ENCODE assay signal across 8 mouse cellular contexts in the genomic region with DNA sequence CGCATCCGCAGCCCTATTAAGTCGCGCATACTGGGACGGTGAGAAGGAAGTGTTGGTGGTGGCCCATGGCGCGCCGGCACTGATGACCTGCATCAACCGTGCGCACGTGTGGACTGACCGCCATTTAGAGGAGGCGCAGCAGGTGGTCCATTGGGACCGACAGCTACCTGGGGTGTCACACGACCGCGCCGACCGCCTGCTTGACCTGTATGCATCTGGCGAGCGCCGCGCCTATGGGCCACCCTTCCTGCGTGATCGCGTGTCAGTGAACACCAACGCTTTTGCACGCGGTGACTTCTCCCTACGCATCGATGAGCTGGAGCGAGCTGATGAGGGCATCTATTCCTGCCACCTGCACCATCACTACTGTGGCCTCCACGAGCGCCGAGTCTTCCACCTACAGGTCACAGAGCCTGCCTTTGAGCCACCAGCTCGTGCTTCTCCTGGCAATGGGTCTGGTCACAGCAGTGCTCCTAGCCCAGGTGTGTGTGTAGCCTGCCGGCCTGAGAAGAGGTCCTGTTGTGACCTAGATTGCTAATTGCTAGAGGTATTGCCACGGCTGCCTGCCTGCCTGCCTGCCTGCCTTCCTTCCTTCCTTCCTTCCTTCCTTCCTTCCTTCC. TPM values are rescaled to one million over a fixed set of nuclear protein-coding genes. Genes with fewer than 3 reads are reported as not detected.
DNase-seq lines count a peak whose midpoint lies in the region; ATAC-seq and TF ChIP-seq lines count a peak whose summit lies in the region.

No protein-coding gene starts in this region.

- H3K9ac ChIP-seq in intestine, postnatal 0 days (ENCODE audit: low read depth, low read length), result no peak overlapping the region
- H3K9ac ChIP-seq in neural tube, embryonic 14.5 days (replicated peaks; ENCODE audit: low read depth, low read length), result no peak overlapping the region

- H3K9me3 ChIP-seq in intestine, postnatal 0 days (ENCODE audit: control insufficient read depth), result no peaks in the 10 kb centered on the region
- no peaks in the 10 kb centered on the region for H3K9me3 ChIP-seq in neural tube, embryonic 14.5 days (ENCODE audit: control insufficient read depth, low read length)

- TF ChIP-seq POLR2A in cerebellum, adult 2 months (IDR thresholded peaks at IDR 0.05; ENCODE audit: borderline replicate concordance, insufficient read depth, low read length), result no peak

- TF ChIP-seq CTCF in cerebellum, adult 2 months (IDR thresholded peaks at IDR 0.05; ENCODE audit: borderline replicate concordance, insufficient read depth, low read depth, low read length), result no peak
- TF ChIP-seq CTCF in intestine, postnatal 0 days (IDR thresholded peaks at IDR 0.05; ENCODE audit: low read depth), result no peak

- peaks cover 9% of the 10 kb centered on the region; the same call in 1 of the 2 replicates for H3K36me3 ChIP-seq in intestine, postnatal 0 days (ENCODE audit: control insufficient read depth, insufficient read depth)
- peaks cover 4% of the 10 kb centered on the region; the same call in 1 of the 2 replicates for H3K36me3 ChIP-seq in neural tube, embryonic 14.5 days (ENCODE audit: control insufficient read depth, insufficient read depth, low read length)

- DNase-seq in cerebellum, adult 2 months, result peak; percentile 41 to 54
- DNase-seq in spleen, adult 18-20 months, result peak; percentile 10 to 17
- no peak for DNase-seq in spleen, postnatal 36 days (ENCODE audit: low spot score in 2 of 2)
- no peak for DNase-seq in left cerebral cortex, postnatal 4 days
- DNase-seq in thymus, postnatal 14 days, result no peak

- ATAC-seq in cerebellum, adult (ENCODE audit: insufficient number of reproducible peaks, low FRiP score, low TSS enrichment), result no peak
- no peak for ATAC-seq in intestine, postnatal 0 days
- no peak for ATAC-seq in neural tube, embryonic 14.5 days (ENCODE audit: low read depth)

- WGBS in cerebellum, adult 2 months, result 30% methylated on average over 38 of the region's 38 CpGs
- 37% methylated on average over 38 of the region's 38 CpGs for WGBS in intestine, postnatal 0 days
- 30% methylated on average over 38 of the region's 38 CpGs for WGBS in neural tube, embryonic 14.5 days

- peak overlapping the region; percentile 28 for H3K4me3 ChIP-seq in cerebellum, adult 2 months (replicated peaks; ENCODE audit: insufficient read depth, low read depth, low read length)
- H3K4me3 ChIP-seq in intestine, postnatal 0 days (ENCODE audit: low read depth, low read length), result peak overlapping the region; percentile 50
- H3K4me3 ChIP-seq in neural tube, embryonic 14.5 days (ENCODE audit: low read depth, low read length), result peak overlapping the region; percentile 26; the same call in 1 of the 2 replicates

- H3K4me1 ChIP-seq in cerebellum, adult 2 months (ENCODE audit: control insufficient read depth, insufficient read depth, low read length), result peaks cover 14% of the 10 kb centered on the region
- no peaks in the 10 kb centered on the region for H3K4me1 ChIP-seq in intestine, postnatal 0 days (replicated peaks; ENCODE audit: control insufficient read depth, insufficient read depth, low read length)
- H3K4me1 ChIP-seq in neural tube, embryonic 14.5 days (ENCODE audit: control insufficient read depth, insufficient read depth, low read length), result peaks cover 9% of the 10 kb centered on the region

- H3K27ac ChIP-seq in cerebellum, adult 2 months (ENCODE audit: insufficient read depth, low read length), result no peak overlapping the region
- no peak overlapping the region for H3K27ac ChIP-seq in intestine, postnatal 0 days (ENCODE audit: low read depth, low read length)
- no peak overlapping the region for H3K27ac ChIP-seq in neural tube, embryonic 14.5 days (ENCODE audit: low read depth, low read length)

- H3K27me3 ChIP-seq in cerebellum, adult 2 months (ENCODE audit: control insufficient read depth, insufficient read depth, low read length), result no peaks in the 10 kb centered on the region
- no peaks in the 10 kb centered on the region for H3K27me3 ChIP-seq in intestine, postnatal 0 days (replicated peaks; ENCODE audit: control insufficient read depth, insufficient read depth, low read length)
- H3K27me3 ChIP-seq in neural tube, embryonic 14.5 days (ENCODE audit: control insufficient read depth, insufficient read depth, low read length), result peaks cover 4% of the 10 kb centered on the region; the same call in 1 of the 2 replicates

- intact Hi-C loops in left cerebral cortex, postnatal 4 days (cut with DNase I), result no loop called here

- peak overlapping the region; percentile 87 for H3K4me2 ChIP-seq in intestine, postnatal 0 days (replicated peaks; ENCODE audit: low read depth)
- H3K4me2 ChIP-seq in neural tube, embryonic 14.5 days (ENCODE audit: low read depth, low read length), result peak overlapping the region; percentile 53; the same call in 1 of the 2 replicates

RNA-seq across cellular contexts. Expression of gene Mxra8, which starts 2.3 kb away (rescaled TPM):
- polyA plus RNA-seq in cerebellum, adult 2 months (2012; rRNA removed), result 23.8 and 29.7 TPM in 2 replicates
- polyA plus RNA-seq in intestine, postnatal 0 days (2015; fragmentation: Nextera tagmentation; extraction: Ambion mirVana), result 38.5 and 39.9 TPM in 2 replicates
- 9.6 and 24.0 TPM in 2 replicates for polyA plus RNA-seq in neural tube, embryonic 14.5 days (2014; fragmentation: Nextera tagmentation; extraction: Ambion mirVana)
- 10 to 100 TPM; 15.0 to 15.1 TPM for total RNA-seq in left cerebral cortex, postnatal 4 days (2021)

RNA-seq across cellular contexts. Expression of gene Dvl1, which starts 5.4 kb away (rescaled TPM):
- polyA plus RNA-seq in cerebellum, adult 2 months (2012; rRNA removed), result 160 and 163 TPM in 2 replicates
- polyA plus RNA-seq in intestine, postnatal 0 days (2015; fragmentation: Nextera tagmentation; extraction: Ambion mirVana), result 6.3 and 6.5 TPM in 2 replicates
- polyA plus RNA-seq in neural tube, embryonic 14.5 days (2014; fragmentation: Nextera tagmentation; extraction: Ambion mirVana), result 14.0 and 16.1 TPM in 2 replicates
- total RNA-seq in left cerebral cortex, postnatal 4 days (2021), result 10 to 100 TPM; 82.5 to 88.2 TPM

RNA-seq across cellular contexts. Expression of gene Aurkaip1, which starts 10.7 kb away (rescaled TPM):
- 155 and 159 TPM in 2 replicates for polyA plus RNA-seq in cerebellum, adult 2 months (2012; rRNA removed)
- polyA plus RNA-seq in intestine, postnatal 0 days (2015; fragmentation: Nextera tagmentation; extraction: Ambion mirVana), result 152 and 153 TPM in 2 replicates
- polyA plus RNA-seq in neural tube, embryonic 14.5 days (2014; fragmentation: Nextera tagmentation; extraction: Ambion mirVana), result 120 and 127 TPM in 2 replicates
- total RNA-seq in left cerebral cortex, postnatal 4 days (2021), result 10 to 100 TPM; 59.7 to 62.7 TPM

RNA-seq across cellular contexts. Expression of gene Tas1r3, which starts 21.4 kb away (rescaled TPM):
- polyA plus RNA-seq in cerebellum, adult 2 months (2012; rRNA removed), result 0.87 and 1.0 TPM in 2 replicates
- 0.16 and 0.22 TPM in 2 replicates for polyA plus RNA-seq in intestine, postnatal 0 days (2015; fragmentation: Nextera tagmentation; extraction: Ambion mirVana)
- polyA plus RNA-seq in neural tube, embryonic 14.5 days (2014; fragmentation: Nextera tagmentation; extraction: Ambion mirVana), result 0.45 and 0.47 TPM in 2 replicates
- total RNA-seq in left cerebral cortex, postnatal 4 days (2021), result under 1 TPM; 0.28 to 0.32 TPM

RNA-seq across cellular contexts. Expression of gene Cptp, which starts 27.5 kb away (rescaled TPM):
- polyA plus RNA-seq in cerebellum, adult 2 months (2012; rRNA removed), result 40.5 and 45.1 TPM in 2 replicates
- 17.4 and 19.2 TPM in 2 replicates for polyA plus RNA-seq in intestine, postnatal 0 days (2015; fragmentation: Nextera tagmentation; extraction: Ambion mirVana)
- 31.4 and 31.8 TPM in 2 replicates for polyA plus RNA-seq in neural tube, embryonic 14.5 days (2014; fragmentation: Nextera tagmentation; extraction: Ambion mirVana)
- 10 to 100 TPM; 26.6 to 27.5 TPM for total RNA-seq in left cerebral cortex, postnatal 4 days (2021)

Comparison
In these comparisons a context has a peak if more than half of its experiments do, and no peak if none do; other contexts are left out.
1. DNase-seq: peak in cerebellum, adult 2 months (2 of 2) and spleen, adult 18-20 months (2 of 2); none in spleen, postnatal 36 days (0 of 2), left cerebral cortex, postnatal 4 days (single experiment) and thymus, postnatal 14 days (single experiment).
2. Peak in every context shown above with its lines, with median percentiles within 50 percentile points of each other: H3K4me3 ChIP-seq.